Mouse (Mus musculus) forebrain, embryonic 16.5 days (tissue): Measurements from ENCODE around the gene Gart. TPM values are rescaled to one million over a fixed set of nuclear protein-coding genes. Genes with fewer than 3 reads are reported as not detected.
"Not testable (repeated sequence)": the region's sequence is repeated elsewhere in the genome, so short reads cannot be mapped to it uniquely, and the experiment has no call there.

Experiments used
- ATAC-seq: fragments of 200-750 bp; cut with Nextera tagmentation; 2 replicates; pipeline ENCODE4 v1.8.0; 2017; ENCODE audit warnings: mild to moderate bottlenecking, moderate library complexity
- H3K27ac ChIP-seq: fragments of 300-500 bp; sonication (generic); 2 replicates; pipeline ENCODE4 v1.5.1; 2014; ENCODE audit warnings: low read length, control low read depth
- H3K27me3 ChIP-seq: fragments of 300-500 bp; sonication (generic); replicated peaks from 2 replicates; pipeline ENCODE4 v1.6.1; 2014; ENCODE audit warnings: low read length; ENCODE audit not compliant: control insufficient read depth, insufficient read depth
- H3K36me3 ChIP-seq: fragments of 300-500 bp; sonication (generic); 2 replicates; pipeline ENCODE4 v1.6.1; 2014; ENCODE audit not compliant: control insufficient read depth, insufficient read depth
- H3K4me1 ChIP-seq: fragments of 300-500 bp; sonication (generic); replicated peaks from 2 replicates; pipeline ENCODE4 v1.6.1; 2014; ENCODE audit warnings: low read length; ENCODE audit not compliant: control insufficient read depth, insufficient read depth
- H3K4me2 ChIP-seq: fragments of 300-500 bp; sonication (generic); 2 replicates; pipeline ENCODE4 v1.6.1; 2014; ENCODE audit warnings: mild to moderate bottlenecking, low read length, control low read depth
- H3K4me3 ChIP-seq: fragments of 300-500 bp; sonication (generic); replicated peaks from 2 replicates; pipeline ENCODE4 v1.5.1; 2014; ENCODE audit warnings: mild to moderate bottlenecking, low read length, control low read depth
- H3K9ac ChIP-seq: fragments of 300-500 bp; sonication (generic); replicated peaks from 2 replicates; pipeline ENCODE4 v1.6.1; 2014; ENCODE audit warnings: low read depth, low read length, control low read depth
- H3K9me3 ChIP-seq: fragments of 300-500 bp; sonication (generic); 2 replicates; pipeline ENCODE4 v1.6.1; 2016; ENCODE audit warnings: low read length; ENCODE audit not compliant: control insufficient read depth
- WGBS: fragments of 180-500 bp; shearing (Covaris S2); extraction: QIAGEN DNeasy Blood & Tissue Kit; methylation state at CpG from one replicate; pipeline ENCODE4 v1.1.7; 2014; 5-methylcytosine and 5-hydroxymethylcytosine counted together
- polyA plus RNA-seq: library from polyadenylated mRNA; unstranded; fragments of >200 nt; fragmentation: Nextera tagmentation; extraction: Ambion mirVana; gene quantifications from 2 replicates; pipeline ENCODE4 v1.2.1, GENCODE M21; 2015

Gene Gart
- polyA plus RNA-seq, 1 experiment from 2014 or later, result 81.4 TPM

GRCm38 (mm10) chr16:91655285-91655684, 8.5 kb upstream of the Gart start:
- no peak for ATAC-seq
- Histone ChIP-seq H3K27me3 (no peaks in the 10 kb centered on the region), H3K4me3 (no peak overlapping the region), H3K4me2 (no peak overlapping the region), H3K4me1 (no peaks in the 10 kb centered on the region; the same call in none of the 2 replicates), H3K36me3 (peaks cover 64% of the 10 kb centered on the region), H3K9ac (no peak overlapping the region), H3K27ac (no peak overlapping the region), H3K9me3 (no peaks in the 10 kb centered on the region)
- 97% methylated on average over 9 of the region's 9 CpGs for WGBS

DNA sequence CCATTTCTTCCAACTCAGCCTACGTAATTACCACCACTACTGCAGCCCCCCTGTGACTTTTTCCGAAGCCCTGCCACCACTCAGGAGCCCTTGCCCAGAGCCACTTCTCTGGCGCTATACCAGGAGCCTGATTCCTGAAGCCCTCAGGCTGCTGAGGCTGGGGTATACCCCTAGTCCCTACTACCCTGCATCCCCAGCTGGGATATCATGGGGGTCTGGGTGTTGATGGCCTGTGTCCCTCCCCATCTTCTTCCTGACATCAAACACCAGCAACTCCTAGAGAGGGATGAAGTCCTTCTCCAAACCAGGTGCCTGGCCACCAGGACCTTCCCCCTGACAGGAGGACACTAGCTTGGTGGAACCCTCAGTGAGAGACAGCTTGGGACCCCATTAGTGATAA, 5.4 kb upstream of the Gart start:
- no peak overlapping the region for H3K27ac ChIP-seq
- whole genome bisulfite sequencing, result 91% methylated on average over 3 of the region's 3 CpGs
- H3K4me1 ChIP-seq, result peaks cover 12% of the 10 kb centered on the region
- no peaks in the 10 kb centered on the region for H3K27me3 ChIP-seq
- no peaks in the 10 kb centered on the region for H3K9me3 ChIP-seq
- H3K36me3 ChIP-seq, result peaks cover 33% of the 10 kb centered on the region
- no peak overlapping the region for H3K9ac ChIP-seq
- no peak for ATAC-seq
- H3K4me2 ChIP-seq, result no peak overlapping the region
- no peak overlapping the region for H3K4me3 ChIP-seq

DNA sequence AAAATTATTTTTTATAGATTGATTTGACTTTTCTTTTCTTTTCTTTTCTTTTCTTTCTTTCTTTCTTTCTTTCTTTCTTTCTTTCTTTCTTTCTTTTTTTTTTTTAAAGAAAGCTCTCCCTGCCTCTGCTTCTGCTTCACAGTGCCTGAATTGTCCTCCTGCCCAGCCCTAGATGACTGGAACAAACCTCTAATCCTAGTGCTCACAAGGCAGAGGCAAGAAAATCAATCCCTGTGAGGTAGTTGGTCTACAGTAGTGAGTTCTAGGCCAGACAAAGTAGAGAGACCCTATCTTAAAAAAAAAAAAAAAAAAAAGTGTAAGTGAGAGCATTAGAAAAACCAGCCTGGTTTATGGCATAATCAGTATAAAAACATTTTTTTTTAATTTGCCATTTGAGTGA, 3.0 kb upstream of the Gart start:
- Histone ChIP-seq H3K27me3 (no peaks in the 10 kb centered on the region), H3K9me3 (no peaks in the 10 kb centered on the region), H3K4me2 (no peak overlapping the region), H3K4me3 (no peak overlapping the region), H3K36me3 (peaks cover 10% of the 10 kb centered on the region), H3K27ac (no peak overlapping the region), H3K4me1 (peaks cover 16% of the 10 kb centered on the region), H3K9ac (no peak overlapping the region)
- no peak for ATAC-seq

DNA sequence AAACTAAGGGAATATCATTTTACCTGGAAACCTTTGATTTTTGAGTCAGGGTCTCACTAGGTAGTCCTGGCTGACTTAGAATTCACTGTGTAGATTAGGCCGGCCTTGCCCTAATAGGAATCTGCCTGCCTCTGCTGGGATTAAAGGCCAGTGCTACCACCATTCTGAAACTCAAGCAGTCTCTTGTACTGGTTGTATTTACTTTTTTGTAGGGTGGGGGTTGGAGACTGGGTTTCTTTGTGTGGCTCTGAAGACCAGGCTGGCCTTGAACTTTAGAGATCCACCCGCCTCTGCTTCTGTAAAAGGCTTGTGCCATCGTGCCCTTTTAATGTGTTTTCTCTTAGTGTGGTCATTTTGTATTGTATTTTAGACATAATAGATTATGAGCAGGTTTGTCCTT, 2.5 kb upstream of the Gart start:
- Histone ChIP-seq H3K27ac (no peak overlapping the region), H3K9me3 (no peaks in the 10 kb centered on the region), H3K36me3 (peaks cover 7% of the 10 kb centered on the region), H3K4me2 (peak overlapping the region; percentile 56), H3K9ac (no peak overlapping the region), H3K4me1 (peaks cover 16% of the 10 kb centered on the region), H3K4me3 (peak overlapping the region; percentile 31), H3K27me3 (no peaks in the 10 kb centered on the region)
- ATAC-seq, result no peak
- 57% methylated on average over 3 of the region's 3 CpGs for WGBS

DNA sequence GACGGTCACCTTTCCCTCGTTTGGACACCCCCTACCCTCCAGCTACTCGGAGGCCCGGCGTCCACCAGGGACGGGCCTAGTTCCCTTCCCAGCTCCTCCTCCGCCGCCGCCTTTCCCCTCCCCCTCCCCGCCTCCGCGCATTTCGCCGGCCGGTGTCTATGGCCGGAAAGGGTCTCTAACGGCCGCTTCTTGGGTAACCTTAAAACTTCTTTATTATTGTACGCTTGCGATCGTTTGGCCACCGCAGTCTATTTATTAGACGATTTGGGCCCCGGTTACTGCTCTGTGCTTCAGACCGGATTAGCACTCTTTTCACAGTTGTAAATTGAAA, 1.4 kb upstream of the Gart start:
- peak; percentile 43 for ATAC-seq
- H3K4me2 ChIP-seq, result peak overlapping the region; percentile 81

GRCm38 (mm10) chr16:91647461-91648219, 888 bp upstream of the Gart start, which contains the start of gene Son:
Gene Son (plus strand): TSS chr16:91647506.
- Histone ChIP-seq H3K4me3 (peak within 1 kb of the TSS; percentile 83), H3K9ac (peak within 1 kb of the TSS; percentile 75), H3K9me3 (no peaks in the 10 kb centered on the region), H3K27ac (peak within 1 kb of the TSS; percentile 98), H3K36me3 (peaks cover 7% of the 10 kb centered on the region), H3K4me2 (peak within 1 kb of the TSS; percentile 81), H3K27me3 (no peaks in the 10 kb centered on the region), H3K4me1 (peaks cover 16% of the 10 kb centered on the region)
- ATAC-seq, result peak; percentile 98
- WGBS, result under 1% methylated on average over 70 of the region's 70 CpGs

More for the DNA sequence above, 1.4 kb upstream of the Gart start:
- Histone ChIP-seq H3K9me3 (no peaks in the 10 kb centered on the region), H3K27me3 (no peaks in the 10 kb centered on the region), H3K27ac (peak overlapping the region; percentile 95), H3K4me3 (peak overlapping the region; percentile 83), H3K4me1 (peaks cover 16% of the 10 kb centered on the region), H3K9ac (peak overlapping the region; percentile 75), H3K36me3 (peaks cover 7% of the 10 kb centered on the region)
- WGBS, result under 1% methylated on average over 25 of the region's 25 CpGs

- under 1% methylated on average over 11 of the region's 11 CpGs for WGBS
- Histone ChIP-seq H3K27me3 (no peaks in the 10 kb centered on the region), H3K4me1 (peaks cover 16% of the 10 kb centered on the region), H3K4me2 (peak overlapping the region; percentile 80), H3K36me3 (peaks cover 7% of the 10 kb centered on the region), H3K9me3 (no peaks in the 10 kb centered on the region), H3K9ac (no peak overlapping the region), H3K27ac (peak overlapping the region; percentile 47; the same call in 1 of the 2 replicates), H3K4me3 (peak overlapping the region; percentile 83)
- no peak for ATAC-seq
Observed at GRCm38 (mm10) chr16:91645995-91646602, 653 bp downstream of the Gart start.

- H3K9ac ChIP-seq, H3K9me3 ChIP-seq, H3K36me3 ChIP-seq, H3K4me3 ChIP-seq, H3K27me3 ChIP-seq, H3K27ac ChIP-seq, H3K4me2 ChIP-seq, ATAC-seq: not testable (repeated sequence)
- peaks cover 16% of the 10 kb centered on the region for H3K4me1 ChIP-seq
- WGBS, result no CpG with 5 or more reads among the region's 2 CpGs
Observed at GRCm38 (mm10) chr16:91645420-91645819, 1.3 kb downstream of the Gart start.

- Histone ChIP-seq H3K27me3 (no peaks in the 10 kb centered on the region), H3K4me2 (no peak overlapping the region), H3K9ac (no peak overlapping the region), H3K27ac (no peak overlapping the region), H3K4me1 (peaks cover 13% of the 10 kb centered on the region), H3K4me3 (no peak overlapping the region), H3K9me3 (no peaks in the 10 kb centered on the region), H3K36me3 (peaks cover 9% of the 10 kb centered on the region)
- 81% methylated on average over 2 of the region's 2 CpGs for WGBS
- ATAC-seq, result no peak
Observed at GRCm38 (mm10) chr16:91644901-91645300, 1.9 kb downstream of the Gart start.
